In the genomic region with DNA sequence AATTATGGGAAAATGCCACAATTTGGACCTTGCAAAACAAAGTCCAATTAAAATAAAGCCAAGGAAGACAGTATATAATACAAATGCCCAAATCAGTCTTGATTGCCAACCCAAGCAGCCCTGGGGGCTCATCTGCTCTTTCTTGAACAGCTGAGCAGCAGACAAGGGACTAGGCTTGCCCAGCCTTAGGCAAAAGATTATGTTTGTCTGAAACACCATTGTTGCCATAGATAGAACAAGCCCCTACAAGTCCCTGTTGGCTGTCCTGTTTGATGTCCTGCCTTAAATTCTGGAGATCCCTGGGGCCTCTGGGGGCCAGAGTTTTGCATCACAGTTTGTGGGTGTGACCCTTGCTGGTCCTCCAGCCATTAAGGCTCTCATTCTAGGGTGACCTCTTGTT, we compare ENCODE assay signal across 19 mouse cellular contexts.
"Had no signal": no experiment of that assay in that cellular context is flagged by ENCODE, and none has a peak within 500 bp of the region (broad histone marks: within the 10 kb centered on the region; RNA-seq: fewer than 3 reads in every experiment).

No protein-coding gene starts in this region.

- DNase-seq: left cerebral cortex, postnatal 4 days; liver, postnatal 0 days; lung, embryonic 14.5 days; retina, postnatal 1 day; right cerebral cortex, postnatal 25 days; spleen, adult 18-20 months; thymus, postnatal 25 days had no signal

- H3K9ac ChIP-seq: limb, embryonic 12.5 days; limb, embryonic 15.5 days; liver, embryonic 14.5 days; liver, postnatal 0 days; lung, embryonic 14.5 days; midbrain, embryonic 12.5 days; midbrain, embryonic 15.5 days; neural tube, embryonic 12.5 days; neural tube, embryonic 15.5 days; stomach, embryonic 15.5 days had no signal

- H3K27me3 ChIP-seq: limb, embryonic 12.5 days; limb, embryonic 15.5 days; midbrain, embryonic 12.5 days; midbrain, embryonic 15.5 days; neural tube, embryonic 12.5 days; neural tube, embryonic 15.5 days; stomach, embryonic 15.5 days had no signal

- H3K9me3 ChIP-seq: limb, embryonic 12.5 days; limb, embryonic 15.5 days; midbrain, embryonic 12.5 days; midbrain, embryonic 15.5 days; neural tube, embryonic 12.5 days; neural tube, embryonic 15.5 days; stomach, embryonic 15.5 days had no signal

- H3K27ac ChIP-seq: kidney, postnatal 0 days; limb, embryonic 12.5 days; limb, embryonic 15.5 days; liver, embryonic 14.5 days; macrophage; midbrain, embryonic 12.5 days; midbrain, embryonic 15.5 days; neural tube, embryonic 12.5 days; neural tube, embryonic 15.5 days; stomach, embryonic 15.5 days had no signal

- ATAC-seq: liver, postnatal 0 days; lung, postnatal 0 days; midbrain, embryonic 15.5 days had no signal

- H3K36me3 ChIP-seq: limb, embryonic 12.5 days; limb, embryonic 15.5 days; midbrain, embryonic 12.5 days; midbrain, embryonic 15.5 days; neural tube, embryonic 12.5 days; neural tube, embryonic 15.5 days; stomach, embryonic 15.5 days had no signal

- H3K4me2 ChIP-seq: limb, embryonic 12.5 days; limb, embryonic 15.5 days; liver, embryonic 11.5 days; lung, embryonic 14.5 days; midbrain, embryonic 12.5 days; midbrain, embryonic 15.5 days; neural tube, embryonic 12.5 days; neural tube, embryonic 15.5 days; stomach, embryonic 15.5 days had no signal

- H3K4me3 ChIP-seq: limb, embryonic 12.5 days; limb, embryonic 15.5 days; midbrain, embryonic 12.5 days; midbrain, embryonic 15.5 days; neural tube, embryonic 12.5 days; neural tube, embryonic 15.5 days; stomach, embryonic 15.5 days had no signal
